Mouse (Mus musculus) adrenal gland, postnatal 4 days (tissue): ENCODE data around the gene Rasgef1b. TPM values are rescaled to one million over a fixed set of nuclear protein-coding genes. Genes with fewer than 3 reads are reported as not detected.

Experiments
- DNase-seq, 2 experiments: peaks; one replicate each; pipeline ENCODE4 v3.0.0; 2021 to 2022; ENCODE audit warnings: low spot score in 2 of 2, mixed read lengths in 2 of 2
- total RNA-seq, 2 experiments: library from RNA; stranded (reverse); gene quantifications; 2 replicates each; pipeline ENCODE4 v1.2.3; 2021

Rasgef1b gene
- total RNA-seq, 2 experiments from 2014 or later, result 9.1 to 10.1 TPM

DNA sequence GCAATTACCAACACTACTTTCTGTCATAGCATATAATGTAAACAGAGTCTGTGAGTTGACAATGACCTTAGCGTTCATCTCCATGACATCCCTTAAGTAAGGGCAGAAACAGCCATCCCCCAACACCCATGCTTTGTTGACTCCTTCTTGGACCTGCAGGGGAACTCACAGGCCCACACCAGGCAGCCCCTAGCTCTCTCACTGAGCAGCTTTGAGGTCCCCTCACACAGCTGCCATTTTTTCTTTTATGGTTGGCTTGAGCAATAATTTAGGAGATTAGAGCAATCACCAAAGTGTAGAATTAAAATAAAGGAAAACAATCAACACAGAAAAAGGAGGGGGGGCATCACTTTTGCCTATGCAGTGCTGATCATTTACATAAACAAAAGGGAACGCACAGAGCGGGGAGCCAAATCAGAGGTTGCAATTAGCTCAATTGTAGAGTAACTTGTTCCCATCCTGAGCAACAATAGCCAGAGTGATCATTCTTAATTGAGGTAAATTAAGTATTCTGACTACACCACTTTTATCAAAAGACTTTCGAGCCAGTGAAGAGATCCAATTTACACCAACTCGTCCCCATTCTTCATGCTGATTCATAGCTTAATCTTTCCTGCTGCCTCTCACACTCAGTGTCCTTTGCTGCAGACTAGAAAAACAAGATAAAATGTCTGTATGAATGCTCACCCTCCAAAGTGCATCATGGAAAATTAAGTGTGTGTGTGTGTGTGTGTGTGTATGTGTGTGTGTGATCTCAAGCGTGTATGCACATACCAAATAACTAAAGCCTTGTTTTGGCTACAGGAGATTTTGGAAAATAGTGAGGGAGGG is 184.0 kb downstream of the Rasgef1b start:
- no peak for DNase-seq

DNA sequence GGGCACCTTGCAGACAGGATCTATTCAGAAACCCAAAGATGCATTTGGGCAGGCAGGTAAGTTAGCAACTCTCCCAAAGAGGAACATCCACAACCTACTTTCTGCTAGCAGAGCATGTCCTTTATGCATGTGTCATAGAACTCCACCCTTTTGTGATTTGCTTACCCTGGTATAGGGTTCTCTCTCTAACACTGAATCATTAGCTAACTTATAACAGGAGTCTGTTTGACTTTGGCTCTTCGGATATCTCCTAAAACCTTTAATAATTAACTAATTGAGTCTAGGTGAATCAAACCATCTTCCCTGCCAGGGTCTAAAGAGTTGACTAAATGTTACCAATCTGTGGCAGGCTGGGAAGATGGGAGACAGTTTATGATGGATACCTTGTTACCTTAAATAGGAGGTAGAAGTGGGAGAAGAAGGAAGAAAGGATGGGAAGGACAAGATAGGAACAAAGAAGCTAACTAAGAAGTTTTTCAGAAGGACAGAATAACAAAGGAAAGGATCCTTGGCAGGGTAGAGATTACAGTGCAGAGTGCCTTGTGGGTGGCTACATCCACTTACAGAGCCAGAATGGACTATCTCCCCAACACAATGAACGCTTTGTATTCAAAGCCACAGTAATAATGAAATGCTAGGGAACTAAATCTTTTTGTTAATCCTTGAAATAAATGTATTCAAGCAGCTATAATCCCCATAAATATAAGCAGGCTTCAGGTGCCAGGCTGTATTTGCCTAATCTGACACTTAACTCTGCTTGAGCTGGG is 186.7 kb downstream of the Rasgef1b start:
- no peak for DNase-seq

DNA sequence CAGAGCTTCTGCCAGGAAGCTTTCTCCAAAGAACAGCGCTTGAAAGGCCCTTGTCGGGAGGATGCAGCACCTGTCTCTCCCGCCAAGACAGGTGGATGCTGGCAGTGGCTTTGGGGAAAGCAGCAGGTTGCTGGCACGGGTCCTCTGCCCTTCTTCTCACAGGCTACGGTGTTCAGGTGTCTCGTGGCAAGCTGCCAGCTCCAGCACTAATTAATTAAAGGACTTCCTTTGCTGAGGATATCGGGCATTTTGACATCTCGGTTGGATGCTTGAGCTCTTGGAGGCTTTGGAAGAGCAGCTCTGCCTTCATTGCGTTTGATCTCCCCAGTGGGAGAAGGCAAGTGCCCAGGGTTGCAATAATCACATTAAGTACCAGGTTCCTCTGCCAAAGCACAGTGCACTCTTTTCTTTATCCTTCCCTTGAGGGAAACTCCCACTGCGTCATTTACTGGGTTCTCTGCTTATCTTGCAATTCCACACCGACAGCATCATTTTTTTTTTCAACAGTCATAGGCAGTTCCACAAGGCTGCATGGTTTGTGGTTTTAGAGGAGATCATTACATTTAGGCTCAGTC is 187.5 kb downstream of the Rasgef1b start:
- no peak for DNase-seq

DNA sequence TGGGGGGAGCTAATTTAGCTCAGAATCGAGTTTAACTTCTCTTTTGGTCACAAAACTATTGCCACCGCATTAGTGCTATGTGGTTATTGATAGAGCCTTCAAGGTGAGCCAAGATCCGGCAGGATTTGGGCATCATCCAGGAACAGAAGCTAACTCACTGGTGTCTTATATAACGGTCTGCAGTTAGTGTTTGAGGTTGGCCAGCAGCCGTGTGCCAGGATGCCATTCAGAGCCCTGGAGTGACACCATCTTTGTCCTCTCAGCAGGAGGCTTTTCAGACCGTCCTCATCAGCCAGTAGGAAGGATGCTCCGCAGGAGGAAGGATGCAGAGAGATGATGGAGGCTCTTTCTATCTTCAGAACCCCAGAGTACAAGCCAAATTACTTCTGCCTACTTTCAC is 195.4 kb downstream of the Rasgef1b start:
- DNase-seq, result no peak

DNA sequence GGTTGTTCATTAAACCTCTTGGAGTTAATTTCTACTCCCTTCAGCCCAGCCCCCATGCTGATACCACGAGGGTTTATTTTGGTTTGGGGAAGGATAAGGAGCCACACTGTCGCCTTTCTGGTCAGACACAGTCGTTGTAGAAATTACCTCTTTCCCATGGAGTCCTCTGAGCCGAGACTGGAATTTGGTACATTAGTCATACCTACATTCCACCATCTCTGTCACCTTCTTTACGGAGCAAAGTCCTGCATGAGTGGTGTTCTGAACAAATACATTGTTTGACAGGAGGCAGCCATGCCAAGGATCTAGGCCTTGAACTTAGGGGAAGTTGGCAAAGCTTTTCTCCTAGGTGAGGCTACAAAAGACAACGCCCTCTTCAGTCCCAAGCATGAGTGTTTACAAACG is 202.1 kb downstream of the Rasgef1b start:
- DNase-seq, result no peak

DNA sequence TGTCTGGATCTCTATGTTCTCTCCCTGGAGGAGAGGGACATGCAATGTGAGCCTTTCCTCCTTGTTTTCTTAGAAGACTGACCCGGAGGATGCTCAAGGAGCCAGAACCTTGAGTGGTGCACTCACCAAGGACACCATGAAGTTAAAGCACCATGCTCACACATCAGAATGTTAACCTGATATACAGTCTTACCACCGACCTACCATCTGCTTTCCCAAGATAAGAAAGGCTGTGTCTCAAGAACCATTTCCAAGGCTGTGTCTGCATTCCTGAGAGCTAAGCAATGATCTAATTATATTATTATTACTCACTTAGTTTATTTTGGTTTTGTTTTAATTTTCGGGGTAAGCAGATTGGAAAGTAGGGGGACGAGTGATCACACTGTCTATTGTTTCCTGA is 203.2 kb downstream of the Rasgef1b start:
- no peak for DNase-seq

DNA sequence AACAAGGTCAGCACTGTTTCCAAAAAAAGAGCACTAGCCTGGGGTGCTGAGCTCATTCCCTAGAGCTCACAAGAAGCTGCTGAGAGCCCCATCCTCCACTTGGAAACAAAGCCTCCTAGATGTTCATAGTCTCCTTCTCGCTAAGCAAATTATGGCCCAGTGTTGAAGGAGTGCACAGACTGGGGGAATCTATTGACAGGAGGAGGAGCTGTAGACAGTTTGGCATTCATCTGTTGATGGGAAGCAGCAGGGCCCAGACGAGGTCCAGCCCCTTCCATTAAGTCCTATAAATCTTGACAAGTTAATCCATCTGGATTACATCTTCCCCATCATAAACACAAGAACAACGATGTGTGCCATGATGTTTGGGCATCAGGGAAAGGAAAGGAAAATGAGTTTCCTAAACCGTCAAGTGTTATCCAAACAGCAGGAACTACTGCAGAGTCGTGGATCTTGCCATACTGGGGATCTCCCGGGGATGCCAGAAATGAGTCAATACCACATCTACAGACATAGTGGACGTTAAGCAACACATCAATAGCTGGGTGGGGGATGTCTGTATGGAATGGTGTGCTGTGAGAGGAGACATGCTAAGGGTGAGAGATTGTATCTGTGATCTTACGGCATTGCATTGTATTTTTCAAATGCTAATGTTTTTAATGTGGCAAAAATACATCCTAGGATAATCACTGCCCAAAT is 206.1 kb downstream of the Rasgef1b start:
- DNase-seq, result no peak

DNA sequence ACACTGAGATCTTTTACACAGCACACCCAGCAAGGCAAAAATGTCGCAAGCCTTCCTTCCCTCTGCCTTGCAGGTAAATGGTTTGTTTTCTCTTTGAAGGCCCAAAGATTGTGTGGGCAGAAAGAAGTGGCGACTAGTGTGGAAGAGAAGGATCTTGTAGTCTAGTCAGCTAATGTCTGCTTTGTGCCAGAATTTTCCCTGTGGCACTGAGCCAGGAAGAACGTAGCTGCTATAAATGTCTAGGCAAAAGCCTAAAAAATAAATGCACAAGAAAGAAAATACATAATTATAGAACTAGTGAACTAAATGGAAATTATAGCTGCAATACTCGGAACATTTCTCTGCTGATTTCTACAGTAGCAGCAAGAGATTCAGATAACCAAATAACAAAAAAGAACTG is 207.5 kb downstream of the Rasgef1b start:
- no peak for DNase-seq

DNA sequence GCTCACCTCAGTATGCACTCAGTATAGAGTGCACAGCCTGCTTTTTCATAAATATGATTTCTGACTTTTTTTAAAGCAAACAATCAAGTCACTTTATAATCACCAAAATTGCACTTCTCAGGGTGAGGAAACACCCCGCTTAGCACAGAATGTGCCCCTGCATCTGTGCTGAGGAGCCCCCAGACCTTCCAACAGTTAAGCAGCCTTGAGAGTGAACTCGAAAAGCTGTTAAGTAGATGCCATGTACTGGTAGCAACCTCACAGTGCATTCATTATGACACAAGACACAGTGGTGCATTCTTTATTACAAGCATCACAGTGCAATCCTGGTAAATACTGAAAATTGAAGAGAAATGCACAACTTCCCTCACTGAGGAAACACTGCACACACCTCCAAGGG is 209.3 kb downstream of the Rasgef1b start:
- no peak for DNase-seq

DNA sequence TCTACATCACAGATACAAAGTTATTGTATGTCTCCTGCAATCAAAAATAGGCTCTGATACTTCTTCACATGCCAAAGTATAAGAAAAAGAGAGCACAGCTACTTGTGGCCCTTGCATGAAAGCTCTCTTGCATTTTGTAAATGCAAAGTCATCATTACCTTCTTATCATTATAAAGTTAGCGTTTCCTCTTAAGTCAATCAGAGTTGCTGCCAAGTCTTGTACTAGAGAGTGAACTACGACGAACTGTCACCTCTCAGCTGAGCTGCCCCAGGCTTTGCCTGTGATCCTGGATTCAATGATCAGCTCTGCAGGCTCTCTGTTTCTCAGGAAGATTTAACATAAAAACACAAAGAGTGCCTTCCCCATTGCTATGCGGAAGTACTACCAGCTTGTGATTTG is 209.8 kb downstream of the Rasgef1b start:
- no peak for DNase-seq

DNA sequence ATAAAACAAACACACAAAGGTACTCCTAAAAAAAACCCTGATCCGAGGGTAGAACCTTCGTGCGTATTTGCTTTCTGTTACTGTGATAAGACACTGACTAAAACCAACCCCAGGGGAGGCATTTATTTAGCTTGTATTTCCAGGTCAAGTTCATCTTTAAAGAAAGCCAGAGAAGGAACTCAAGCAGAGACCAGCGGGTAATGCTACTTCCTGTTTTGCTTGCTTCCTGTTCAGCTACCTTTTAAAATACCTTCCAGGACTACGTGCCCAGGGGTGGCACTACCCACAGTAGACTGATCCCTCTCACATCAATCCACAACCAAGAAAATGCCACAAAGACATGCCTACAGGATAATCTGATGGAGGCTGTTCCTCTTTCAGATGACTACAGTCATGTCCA is 212.7 kb downstream of the Rasgef1b start:
- no peak for DNase-seq

DNA sequence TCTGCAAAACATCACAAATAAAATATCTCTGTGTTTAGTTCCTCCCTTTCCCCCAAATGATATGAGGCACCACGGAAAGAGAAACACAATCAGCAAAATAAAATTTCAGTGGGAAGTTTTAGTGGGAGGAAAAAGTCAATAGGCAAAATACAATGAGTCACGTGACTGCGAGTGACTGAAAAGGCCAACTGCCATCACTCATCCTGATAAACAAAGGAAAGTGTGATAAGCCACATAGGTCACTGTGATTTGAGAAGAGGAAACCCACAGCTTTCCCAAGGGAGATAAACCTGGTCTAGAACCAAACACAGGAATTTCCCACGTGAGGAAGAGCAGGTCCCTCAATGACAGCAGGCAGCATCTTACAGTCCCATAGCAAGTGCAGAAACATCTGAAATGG is 213.1 kb downstream of the Rasgef1b start:
- no peak for DNase-seq

DNA sequence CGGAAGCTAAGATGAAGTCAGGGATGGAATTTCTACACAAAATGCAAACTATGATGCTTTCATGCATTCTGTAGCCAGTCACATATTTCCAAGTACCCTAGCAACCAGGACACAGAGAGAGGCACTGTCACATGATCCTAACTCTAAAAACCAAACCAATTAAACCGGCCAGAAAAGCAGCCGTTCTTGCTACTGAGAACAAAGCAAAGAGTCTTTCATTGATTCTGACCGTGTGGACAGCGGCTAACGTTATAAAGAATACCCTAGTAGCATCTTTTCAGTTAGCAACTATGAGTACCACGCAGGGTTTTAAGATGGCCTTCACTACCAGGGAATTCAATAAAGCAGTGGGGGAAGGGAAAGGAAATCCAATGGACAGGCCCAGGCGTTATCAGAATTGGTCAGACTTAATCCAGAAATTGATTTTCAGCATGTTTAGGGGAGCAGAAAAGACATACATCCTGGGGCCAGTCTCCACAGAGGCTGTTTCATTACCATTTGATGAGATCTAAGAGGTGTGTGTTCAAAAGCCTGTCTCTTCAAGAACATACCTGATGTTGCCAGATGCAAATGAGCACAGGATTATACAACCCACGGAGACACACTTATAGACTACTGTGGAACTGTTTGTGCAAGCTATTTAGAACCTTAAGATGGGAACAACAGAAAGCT is 215.5 kb downstream of the Rasgef1b start:
- DNase-seq, result no peak

DNA sequence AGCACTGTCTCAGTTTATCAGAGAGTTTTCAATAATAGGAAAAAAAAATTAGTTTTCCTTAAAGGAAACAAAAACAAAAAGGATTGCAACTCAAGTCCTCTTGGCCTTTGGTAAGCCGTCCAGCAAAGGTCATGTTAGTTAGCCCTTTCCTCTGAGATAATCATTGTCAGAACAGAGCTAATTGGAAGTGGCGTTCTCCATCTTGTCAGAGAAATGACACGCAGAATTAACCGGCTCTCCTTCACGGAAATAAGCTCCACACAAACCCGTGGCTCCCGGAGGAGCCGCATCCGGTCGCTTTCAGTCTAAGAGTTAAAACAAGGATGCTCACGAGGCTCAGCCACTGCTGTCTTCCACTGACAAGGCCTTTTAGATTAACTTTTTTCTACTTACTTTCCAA is 217.8 kb downstream of the Rasgef1b start:
- no peak for DNase-seq

DNA sequence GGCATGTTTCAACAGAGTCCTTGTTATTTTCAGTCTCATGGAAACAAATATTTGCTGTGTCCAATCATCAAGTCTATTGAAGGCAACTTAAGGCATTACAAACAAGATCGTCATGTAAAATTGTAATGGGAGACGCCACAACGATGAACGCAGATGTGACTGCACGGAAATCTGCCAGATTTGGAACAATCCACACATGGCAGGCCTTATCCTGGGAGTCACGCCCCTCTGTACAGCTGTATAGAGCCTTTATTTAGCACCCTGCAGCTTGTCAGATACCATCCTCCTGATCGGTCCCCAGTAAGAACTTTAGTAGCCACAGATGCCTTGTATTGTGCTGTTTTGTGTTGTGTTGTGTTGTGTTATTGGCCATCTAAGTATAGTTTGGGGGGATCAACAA is 222.8 kb downstream of the Rasgef1b start:
- no peak for DNase-seq

DNA sequence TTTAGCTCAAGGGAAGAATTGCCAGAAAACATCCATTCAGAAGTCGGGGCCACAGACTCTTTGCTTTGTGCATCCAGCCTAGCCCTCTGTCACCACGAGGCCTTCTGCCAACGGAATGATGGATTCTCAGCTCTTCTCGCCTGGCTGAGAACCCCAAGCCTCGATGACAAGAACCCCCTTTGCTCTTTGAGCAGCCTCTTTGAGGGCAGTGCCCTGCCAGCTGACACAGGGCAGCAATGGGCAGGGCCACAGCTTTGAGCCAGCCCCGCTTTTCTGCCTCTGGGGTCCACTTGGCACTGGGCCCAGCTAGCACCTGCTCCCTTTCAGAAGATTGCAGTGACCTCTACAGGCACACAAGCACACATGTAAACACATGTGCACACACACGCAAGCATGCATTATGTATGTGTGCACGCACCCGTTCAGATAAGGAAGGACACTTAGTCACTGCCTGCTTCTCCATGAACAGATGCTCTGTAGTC is 224.5 kb downstream of the Rasgef1b start:
- no peak for DNase-seq

DNA sequence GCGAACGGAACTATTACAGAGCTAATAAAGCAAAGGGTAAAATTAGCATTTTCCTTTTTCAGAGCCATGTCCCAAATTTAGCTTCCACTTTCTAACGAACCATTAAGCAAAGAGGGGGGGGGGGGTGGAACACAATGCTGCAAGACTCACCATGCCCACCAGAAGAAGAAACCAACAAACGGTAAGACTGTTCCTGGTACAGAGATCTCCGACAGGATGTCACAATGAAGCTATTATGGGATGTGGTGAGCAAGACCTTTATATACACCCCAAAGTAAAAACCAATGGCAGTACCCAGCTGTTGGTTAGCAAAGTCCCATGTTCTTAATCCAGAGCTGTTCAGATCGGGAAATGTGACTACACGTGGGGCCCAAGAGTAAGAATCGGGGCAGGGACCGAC is 226.2 kb downstream of the Rasgef1b start:
- no peak for DNase-seq

DNA sequence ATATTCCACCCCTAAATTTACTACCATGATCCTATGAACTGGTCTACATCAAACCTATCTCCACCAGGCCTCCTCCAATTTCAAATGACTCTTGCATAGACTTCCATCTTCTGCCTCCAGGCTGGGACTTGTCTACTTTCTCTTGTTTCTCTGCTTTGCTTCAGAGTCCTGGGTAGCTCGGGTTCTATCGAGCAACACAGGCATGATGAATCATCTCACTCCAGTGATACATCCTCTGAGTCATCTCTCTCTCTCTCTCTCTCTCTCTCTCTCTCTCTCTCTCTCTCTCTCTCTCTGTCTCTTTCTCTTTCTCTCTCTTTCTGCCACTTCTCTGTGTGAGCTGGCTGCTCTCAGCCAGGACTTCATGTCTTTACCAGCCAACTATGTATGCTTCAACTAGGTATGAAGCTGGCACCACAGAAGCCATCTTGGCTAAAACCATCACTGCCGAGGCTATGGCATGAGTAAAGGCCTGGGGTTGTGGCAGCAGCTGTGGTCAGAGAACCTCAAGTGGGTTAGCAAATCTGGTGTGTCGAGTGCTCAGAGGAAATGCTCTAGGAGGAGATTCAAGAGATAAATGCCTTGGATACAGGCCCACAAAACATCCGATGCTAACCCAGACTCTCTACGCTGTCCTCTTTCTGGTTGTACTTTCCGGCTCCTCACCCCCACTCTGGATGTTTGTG is 229.3 kb downstream of the Rasgef1b start:
- no peak for DNase-seq

DNA sequence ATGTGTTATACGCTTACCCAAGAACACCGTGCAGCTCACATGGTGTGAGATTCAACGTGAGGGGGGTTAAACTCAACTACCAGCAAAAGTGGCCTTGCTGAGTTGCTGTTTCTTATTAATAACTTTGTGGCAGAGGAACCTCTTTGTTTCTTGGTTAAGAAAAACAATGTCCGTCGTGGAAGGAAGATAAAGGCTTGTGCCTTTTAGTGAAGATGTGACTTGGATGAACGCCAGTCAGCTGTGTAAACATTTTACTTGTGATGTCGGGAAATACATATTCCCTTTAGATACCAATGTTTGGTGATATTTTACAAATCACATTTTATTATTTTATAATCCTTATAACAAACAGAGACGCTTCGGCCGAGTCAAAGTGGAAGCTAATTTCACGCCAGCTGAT is 231.0 kb downstream of the Rasgef1b start:
- DNase-seq, result no peak
